ENCODE assay signal across 10 mouse cellular contexts in the genomic region with DNA sequence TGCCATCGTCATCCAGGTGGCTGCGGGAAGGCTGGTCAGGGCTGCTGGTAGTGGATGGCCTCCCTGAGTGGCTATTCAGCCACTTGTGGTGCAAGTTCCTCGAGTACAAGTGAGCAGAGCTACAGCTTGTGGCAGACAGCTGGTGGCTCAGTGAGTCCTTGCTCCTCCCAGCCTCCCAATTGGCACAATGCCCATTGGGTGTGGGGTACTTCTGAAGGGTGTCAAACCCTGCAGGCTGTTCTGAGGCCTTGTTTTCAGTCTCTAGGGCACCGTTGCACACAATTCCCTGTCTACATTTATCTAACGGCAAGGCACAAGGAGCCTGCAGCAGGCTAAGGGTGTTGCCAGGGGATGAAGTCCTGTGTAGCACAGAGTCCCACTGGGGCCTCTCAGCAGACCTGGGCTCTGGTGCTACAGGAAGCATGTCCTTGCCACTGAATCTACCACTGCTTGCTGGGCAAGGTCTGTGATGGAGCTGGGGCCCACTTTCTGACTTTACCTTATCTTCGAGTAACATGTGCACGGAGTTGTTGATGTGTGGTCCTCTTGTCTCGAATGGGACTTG. TPM values are rescaled to one million over a fixed set of nuclear protein-coding genes. Genes with fewer than 3 reads are reported as not detected.
DNase-seq lines count a peak whose midpoint lies in the region; ATAC-seq and TF ChIP-seq lines count a peak whose summit lies in the region.
"Had no signal": no experiment of that assay in that cellular context is flagged by ENCODE, and none has a peak within 500 bp of the region (broad histone marks: within the 10 kb centered on the region; RNA-seq: fewer than 3 reads in every experiment).

No protein-coding gene starts in this region.

- peak; percentile 85 for ATAC-seq in heart, embryonic 11.5 days (replicated peaks; ENCODE audit: insufficient number of reproducible peaks, low FRiP score, low TSS enrichment)
- peak; percentile 99 for ATAC-seq in liver, embryonic 13.5 days (ENCODE audit: low read depth)
- ATAC-seq in stomach, postnatal 0 days (ENCODE audit: low FRiP score, low TSS enrichment) = peak; percentile 41

- no peak for TF ChIP-seq POLR2A in MEL (IDR thresholded peaks at IDR 0.05; ENCODE audit: control insufficient read depth in 1 of 2, insufficient read depth in 1 of 2, low read depth in 1 of 2, low read length in 2 of 2, poor library complexity in 1 of 2)

- peak overlapping the region; percentile 24; the same call in 1 of the 2 replicates for H3K27ac ChIP-seq in heart, embryonic 11.5 days (ENCODE audit: low read depth, low read length)
- no peak overlapping the region for H3K27ac ChIP-seq in MEL (ENCODE audit: control insufficient read depth, low read depth, low read length)
- peak overlapping the region; percentile 96 for H3K27ac ChIP-seq in liver, embryonic 13.5 days
- peak overlapping the region; percentile 40; the same call in 1 of the 2 replicates for H3K27ac ChIP-seq in stomach, postnatal 0 days (replicated peaks)
- H3K27ac ChIP-seq: embryonic facial prominence, embryonic 12.5 days; limb, embryonic 13.5 days had no signal

- TF ChIP-seq CTCF in MEL (IDR thresholded peaks at IDR 0.05 in 2 of 3, conservative IDR thresholded peaks at IDR 0.05 in 1 of 3; ENCODE audit: control insufficient read depth in 1 of 3, insufficient read depth in 1 of 3, low read depth in 2 of 3, low read length in 3 of 3, poor library complexity in 1 of 3, severe bottlenecking in 1 of 3) = no peak
- no peak for TF ChIP-seq CTCF in stomach, postnatal 0 days (IDR thresholded peaks at IDR 0.05; ENCODE audit: low read depth)

- H3K4me1 ChIP-seq in heart, embryonic 11.5 days (ENCODE audit: control insufficient read depth, insufficient read depth, low read length) = no peaks in the 10 kb centered on the region
- H3K4me1 ChIP-seq in MEL (ENCODE audit: control insufficient read depth in 1 of 2, insufficient read depth in 2 of 2, low read length in 2 of 2) = no peaks in the 10 kb centered on the region
- H3K4me1 ChIP-seq in liver, embryonic 13.5 days (replicated peaks) = peaks cover 56% of the 10 kb centered on the region
- H3K4me1 ChIP-seq in stomach, postnatal 0 days (replicated peaks; ENCODE audit: control insufficient read depth, insufficient read depth) = no peaks in the 10 kb centered on the region
- H3K4me1 ChIP-seq: embryonic facial prominence, embryonic 12.5 days; limb, embryonic 13.5 days had no signal

- no peaks in the 10 kb centered on the region for H3K27me3 ChIP-seq in heart, embryonic 11.5 days (ENCODE audit: control insufficient read depth, insufficient read depth, low read length)
- H3K27me3 ChIP-seq in MEL (ENCODE audit: control insufficient read depth in 1 of 2, insufficient read depth in 2 of 2, low read length in 2 of 2) = no peaks in the 10 kb centered on the region
- H3K27me3 ChIP-seq in liver, embryonic 13.5 days = no peaks in the 10 kb centered on the region
- no peaks in the 10 kb centered on the region for H3K27me3 ChIP-seq in stomach, postnatal 0 days (ENCODE audit: control insufficient read depth, insufficient read depth, low read length)
- H3K27me3 ChIP-seq: embryonic facial prominence, embryonic 12.5 days; limb, embryonic 13.5 days had no signal

- 83% methylated on average over 8 of the region's 8 CpGs for WGBS in heart, embryonic 11.5 days (ENCODE audit: insufficient replicate concordance)
- 38% methylated on average over 8 of the region's 8 CpGs for WGBS in liver, embryonic 13.5 days (ENCODE audit: insufficient replicate concordance)
- WGBS in stomach, postnatal 0 days = 61% methylated on average over 8 of the region's 8 CpGs

- TF ChIP-seq EP300 in MEL (IDR thresholded peaks at IDR 0.05; ENCODE audit: low read depth in 1 of 2, low read length in 2 of 2) = no peak
- TF ChIP-seq EP300 in stomach, postnatal 0 days (optimal IDR thresholded peaks at IDR 0.05) = no peak

- TF ChIP-seq RAD21 in MEL (IDR thresholded peaks at IDR 0.05; ENCODE audit: low read depth, low read length) = no peak

- no peaks in the 10 kb centered on the region for H3K9me3 ChIP-seq in heart, embryonic 11.5 days (replicated peaks; ENCODE audit: control insufficient read depth, low read length)
- H3K9me3 ChIP-seq in MEL (replicated peaks; ENCODE audit: insufficient read depth, low read length) = no peaks in the 10 kb centered on the region
- H3K9me3 ChIP-seq in liver, embryonic 13.5 days (replicated peaks) = no peaks in the 10 kb centered on the region
- no peaks in the 10 kb centered on the region for H3K9me3 ChIP-seq in stomach, postnatal 0 days (ENCODE audit: control insufficient read depth, low read length)
- H3K9me3 ChIP-seq: embryonic facial prominence, embryonic 12.5 days; limb, embryonic 13.5 days had no signal

- no peak overlapping the region for H3K9ac ChIP-seq in heart, embryonic 11.5 days (ENCODE audit: low read depth, low read length)
- no peak overlapping the region for H3K9ac ChIP-seq in MEL (ENCODE audit: control insufficient read depth, low read depth, low read length, poor library complexity, severe bottlenecking)
- peak overlapping the region; percentile 65 for H3K9ac ChIP-seq in liver, embryonic 13.5 days
- no peak overlapping the region for H3K9ac ChIP-seq in stomach, postnatal 0 days (ENCODE audit: low read length)
- H3K9ac ChIP-seq: embryonic facial prominence, embryonic 12.5 days; limb, embryonic 13.5 days had no signal

- DNase-seq in heart, adult 8-10 months (ENCODE audit: low spot score) = no peak
- peak; percentile 40 for DNase-seq in MEL (ENCODE audit: low read depth, low spot score)
- DNase-seq in cerebellum, postnatal 25 days = peak; percentile 50 to 60
- peak; percentile 76 for DNase-seq in liver, embryonic 13.5 days
- peak; percentile 66 for DNase-seq in stomach, postnatal 0 days (ENCODE audit: low spot score)
- DNase-seq in right cerebral cortex, postnatal 14 days = no peak
- DNase-seq in thymus, postnatal 0 days (ENCODE audit: low spot score) = no peak

- H3K36me3 ChIP-seq in heart, embryonic 11.5 days (ENCODE audit: control insufficient read depth, insufficient read depth, low read length) = peaks cover 47% of the 10 kb centered on the region
- H3K36me3 ChIP-seq in MEL (ENCODE audit: control insufficient read depth in 1 of 2, insufficient read depth in 2 of 2, low read length in 2 of 2) = peaks cover 0 to 22% of the 10 kb centered on the region in 2 experiments; a peak in 2 of 4 replicates
- peaks cover 100% of the 10 kb centered on the region for H3K36me3 ChIP-seq in liver, embryonic 13.5 days
- H3K36me3 ChIP-seq in stomach, postnatal 0 days (ENCODE audit: control insufficient read depth, insufficient read depth, low read length) = peaks cover 47% of the 10 kb centered on the region

- H3K79me2 ChIP-seq in MEL (ENCODE audit: control insufficient read depth, insufficient read depth, low read length, poor library complexity) = no peaks in the 10 kb centered on the region

- no peak overlapping the region for H3K4me2 ChIP-seq in heart, embryonic 11.5 days
- peak overlapping the region; percentile 49 for H3K4me2 ChIP-seq in liver, embryonic 13.5 days
- H3K4me2 ChIP-seq in stomach, postnatal 0 days (replicated peaks; ENCODE audit: low read depth) = no peak overlapping the region
- H3K4me2 ChIP-seq: embryonic facial prominence, embryonic 12.5 days; limb, embryonic 13.5 days had no signal

- H3K4me3 ChIP-seq in heart, embryonic 11.5 days (ENCODE audit: low read depth, low read length) = no peak overlapping the region
- no peak overlapping the region for H3K4me3 ChIP-seq in MEL (ENCODE audit: control insufficient read depth in 1 of 2, insufficient read depth in 1 of 2, low read depth in 2 of 2, low read length in 2 of 2)
- peak overlapping the region; percentile 6; the same call in 1 of the 2 replicates for H3K4me3 ChIP-seq in liver, embryonic 13.5 days (replicated peaks)
- no peak overlapping the region for H3K4me3 ChIP-seq in stomach, postnatal 0 days (ENCODE audit: low read depth, low read length)
- H3K4me3 ChIP-seq: embryonic facial prominence, embryonic 12.5 days; limb, embryonic 13.5 days had no signal

TF ChIP-seq in MEL, 35 proteins besides CTCF, POLR2A, EP300 and RAD21 (continues in another document):
- TF ChIP-seq MXI1 (IDR thresholded peaks at IDR 0.05; ENCODE audit: low read depth, low read length) (no peak), MAZ (IDR thresholded peaks at IDR 0.05; ENCODE audit: low read depth, low read length) (no peak), CHD1 (IDR thresholded peaks at IDR 0.05; ENCODE audit: low read depth, low read length) (no peak), BHLHE40 (IDR thresholded peaks at IDR 0.05; ENCODE audit: borderline replicate concordance, low read depth, low read length) (no peak), SMC3 (IDR thresholded peaks at IDR 0.05; ENCODE audit: low read depth, low read length) (no peak), GABPA (IDR thresholded peaks at IDR 0.05; ENCODE audit: low read depth, low read length) (no peak), MYC (IDR thresholded peaks at IDR 0.05; ENCODE audit: low read depth, low read length) (no peak), RCOR1 (IDR thresholded peaks at IDR 0.05; ENCODE audit: low read depth, low read length) (no peak), KAT2A (conservative IDR thresholded peaks at IDR 0.05; ENCODE audit: low read depth, low read length) (no peak), USF2 (IDR thresholded peaks at IDR 0.05; ENCODE audit: borderline replicate concordance in 1 of 2, insufficient read depth in 1 of 2, low read depth in 1 of 2, low read length in 2 of 2) (no peak), POLR2AphosphoS5 (IDR thresholded peaks at IDR 0.05; ENCODE audit: borderline replicate concordance, low read depth, low read length) (no peak), MEF2A (IDR thresholded peaks at IDR 0.05; ENCODE audit: extremely low read depth, insufficient replicate concordance, low read depth, low read length, poor library complexity, severe bottlenecking) (no peak), ZC3H11A (IDR thresholded peaks at IDR 0.05; ENCODE audit: low read depth, low read length) (no peak), GATA1 (IDR thresholded peaks at IDR 0.05; ENCODE audit: low read depth, low read length) (no peak), TAL1 (IDR thresholded peaks at IDR 0.05; ENCODE audit: low read length) (no peak), TCF12 (IDR thresholded peaks at IDR 0.05; ENCODE audit: low read depth, low read length) (no peak), ETS1 (IDR thresholded peaks at IDR 0.05; ENCODE audit: low read depth, low read length) (no peak)

RNA-seq across cellular contexts. Expression of gene Hormad2, which starts 46.6 kb away (rescaled TPM):
- polyA plus RNA-seq in heart, embryonic 11.5 days (2014; fragmentation: Nextera tagmentation; extraction: Ambion mirVana) = 0.44 and 0.82 TPM in 2 replicates
- not detected for total RNA-seq in heart, adult 8-10 months (2022)
- 17.0 and 18.6 TPM in 2 replicates for total RNA-seq in MEL (2012; rRNA removed)
- polyA plus RNA-seq in MEL (2012; ENCODE audit: insufficient read depth in 1 of 2, insufficient read length in 2 of 2, low read depth in 1 of 2, low replicate concordance in 2 of 2, missing spikeins in 1 of 2) = 10 to 100 TPM in 1 of 2 experiments, not detected in 1; 16.0 TPM
- polyA plus RNA-seq in liver, embryonic 13.5 days (2015; fragmentation: Nextera tagmentation; extraction: Ambion mirVana) = 0.68 and 0.90 TPM in 2 replicates
- 0.11 and 0.51 TPM in 2 replicates for polyA plus RNA-seq in stomach, postnatal 0 days (2015; fragmentation: Nextera tagmentation; extraction: Ambion mirVana)
- 1.8 and 2.1 TPM in 2 replicates for polyA plus RNA-seq in thymus, postnatal 0 days (2015; fragmentation: Nextera tagmentation; extraction: Ambion mirVana)

Comparison
In these comparisons a context has a peak if more than half of its experiments do, and no peak if none do; other contexts are left out.
1. ATAC-seq: peak in every context shown above with its lines; median percentile 99 in liver, embryonic 13.5 days; 85 in heart, embryonic 11.5 days; 41 in stomach, postnatal 0 days.
2. DNase-seq: peak in MEL (single experiment), cerebellum, postnatal 25 days (2 of 2), liver, embryonic 13.5 days (single experiment) and stomach, postnatal 0 days (single experiment); none in heart, adult 8-10 months (single experiment), right cerebral cortex, postnatal 14 days (single experiment) and thymus, postnatal 0 days (single experiment).